Mouse (Mus musculus) MN1 (cell line): Measurements from ENCODE around the gene Pbx4.

ENCODE experiments used
- DNase-seq: peaks from one replicate; pipeline ENCODE4 v3.0.0-alpha.2; 2016; ENCODE audit warnings: low spot score

Gene Pbx4

DNA sequence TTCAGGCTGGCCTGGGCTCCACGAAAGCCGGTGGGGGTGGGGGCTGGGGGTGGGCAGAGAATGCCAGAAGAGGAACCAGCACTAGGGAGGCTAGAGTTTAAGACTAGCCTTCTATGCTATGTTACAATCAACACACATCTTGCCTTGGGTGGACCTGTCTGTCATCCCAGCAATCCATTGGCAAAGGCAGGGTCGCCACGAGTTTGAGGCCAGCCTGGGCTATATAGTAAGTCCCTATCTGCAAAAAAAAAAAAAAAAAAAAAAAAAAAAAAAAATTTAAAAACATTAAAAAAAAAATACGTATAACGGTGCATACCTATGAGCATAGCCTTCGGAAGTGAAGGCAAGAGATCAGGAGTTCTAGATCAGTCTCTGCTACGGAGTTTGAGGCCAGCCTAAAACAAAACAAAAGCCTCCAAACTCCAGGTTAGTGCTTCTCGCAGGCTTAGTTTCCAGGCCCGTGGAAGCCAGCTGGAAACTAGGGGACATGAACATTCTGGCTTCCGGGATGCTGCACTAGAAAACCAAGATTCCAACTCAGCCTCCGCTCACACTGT, 68.7 kb downstream of the Pbx4 start:
- no peak for DNase-seq

DNA sequence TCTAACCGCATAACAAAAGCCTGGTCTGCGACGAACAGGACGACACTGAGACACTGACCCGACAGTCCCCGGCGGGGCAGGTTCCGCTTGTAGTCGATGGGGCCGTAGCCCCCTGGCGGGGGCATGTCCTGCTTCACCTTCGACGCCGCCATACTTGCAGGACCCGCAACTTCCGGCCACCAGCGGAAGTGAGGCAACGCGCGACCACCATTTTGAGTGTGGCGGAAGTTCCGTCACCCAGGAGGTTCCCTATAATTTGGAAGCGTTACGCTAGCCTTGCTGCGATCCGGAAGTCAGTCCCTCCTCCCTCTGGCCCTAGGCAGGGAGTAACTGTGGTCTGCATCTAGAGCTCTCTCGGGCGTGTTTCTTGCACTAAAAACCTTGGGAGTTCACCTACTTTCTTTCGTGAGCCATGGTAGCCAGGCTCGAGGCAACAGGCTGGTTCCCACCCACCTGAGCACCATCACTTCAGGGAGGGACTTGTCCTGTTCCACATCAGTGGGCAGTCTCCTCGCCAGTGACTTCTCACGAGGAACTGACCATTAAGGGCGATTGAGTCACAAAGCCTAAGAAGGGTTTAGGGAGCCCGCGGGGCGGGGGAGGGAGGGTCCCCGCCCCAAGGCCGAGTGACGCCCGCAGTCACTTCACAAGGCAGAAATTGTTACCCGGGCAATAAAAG, 69.3 kb downstream of the Pbx4 start:
- peak; percentile 96 for DNase-seq

DNA sequence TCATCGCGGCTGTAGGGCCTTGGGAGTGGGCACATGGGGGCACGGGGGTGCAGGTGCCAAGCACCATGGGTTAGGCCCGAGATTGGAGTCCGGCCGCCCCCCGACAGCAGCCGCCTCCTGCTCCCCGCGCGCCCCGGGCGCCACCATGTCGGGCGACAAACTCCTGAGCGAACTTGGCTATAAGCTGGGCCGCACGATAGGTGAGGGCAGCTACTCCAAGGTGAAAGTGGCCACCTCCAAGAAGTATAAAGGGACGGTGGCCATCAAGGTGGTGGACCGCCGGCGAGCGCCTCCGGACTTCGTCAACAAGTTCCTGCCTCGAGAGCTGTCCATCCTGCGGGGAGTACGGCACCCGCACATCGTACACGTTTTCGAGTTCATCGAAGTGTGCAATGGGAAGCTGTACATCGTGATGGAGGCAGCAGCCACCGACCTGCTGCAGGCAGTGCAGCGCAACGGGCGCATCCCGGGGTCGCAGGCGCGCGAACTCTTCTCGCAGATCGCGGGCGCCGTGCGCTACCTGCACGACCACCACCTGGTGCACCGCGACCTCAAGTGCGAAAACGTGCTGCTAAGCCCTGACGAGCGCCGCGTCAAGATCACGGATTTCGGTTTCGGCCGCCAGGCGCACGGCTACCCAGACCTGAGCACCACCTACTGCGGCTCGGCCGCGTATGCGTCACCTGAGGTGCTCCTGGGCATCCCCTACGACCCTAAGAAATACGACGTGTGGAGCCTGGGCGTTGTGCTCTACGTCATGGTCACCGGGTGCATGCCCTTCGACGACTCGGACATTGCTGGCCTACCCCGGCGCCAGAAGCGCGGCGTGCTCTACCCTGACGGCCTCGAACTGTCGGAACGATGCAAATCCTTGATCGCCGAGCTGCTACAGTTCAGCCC, 70.1 kb downstream of the Pbx4 start, which contains the start of the genes Tssk6, Ndufa13 and Yjefn3:
TSS of gene Tssk6 (plus strand) at position 22 of the 900 bp plus-strand sequence.
TSS of gene Ndufa13 (minus strand) at position 396 of the 900 bp plus-strand sequence.
TSS of gene Yjefn3 (minus strand) at position 550 of the 900 bp plus-strand sequence.
- no peak for DNase-seq

DNA sequence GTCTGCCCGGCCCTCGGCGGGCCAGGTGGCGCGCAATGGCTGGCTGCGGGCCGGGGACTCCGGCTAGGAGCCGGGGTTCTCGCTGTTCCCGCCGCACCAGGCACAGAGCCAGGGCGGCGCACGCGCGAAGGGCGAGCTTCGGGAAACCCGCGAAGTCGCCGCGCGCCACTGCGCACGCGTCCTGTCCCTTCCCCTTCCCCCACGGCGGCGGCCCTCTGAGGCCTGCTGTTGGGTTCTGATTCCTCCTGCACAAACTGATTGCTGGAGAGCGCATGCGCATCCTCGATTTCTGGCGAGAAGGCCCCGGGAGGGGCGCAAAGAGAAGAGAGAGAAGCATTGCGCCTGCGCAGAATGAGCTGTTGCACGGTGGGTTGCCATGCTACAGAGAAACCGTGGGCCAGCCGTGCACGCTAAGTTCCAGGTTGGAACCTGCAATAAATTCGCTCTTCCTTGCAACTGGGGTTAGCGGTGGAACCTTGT, 70.8 kb downstream of the Pbx4 start:
- DNase-seq = no peak

DNA sequence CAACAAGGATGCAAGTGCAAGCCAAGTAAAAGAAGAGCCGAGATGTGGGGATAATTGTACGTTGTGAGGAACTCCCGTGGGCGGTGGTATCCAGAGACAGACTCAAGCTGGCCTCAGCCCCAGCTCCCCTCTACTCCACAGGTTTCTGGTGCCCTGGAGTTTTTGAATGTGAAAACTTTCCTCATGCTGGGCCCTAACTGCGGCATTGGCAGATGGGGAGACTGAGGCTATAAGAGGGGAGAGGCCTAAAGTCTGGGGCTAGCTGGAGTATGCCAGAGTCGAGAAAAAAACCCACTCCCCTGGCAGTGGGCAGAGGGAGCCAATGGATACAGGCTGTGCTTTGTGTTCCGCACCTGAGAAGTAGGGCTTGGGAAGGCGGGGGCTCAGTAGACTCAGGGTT, 71.8 kb downstream of the Pbx4 start:
- no peak for DNase-seq

DNA sequence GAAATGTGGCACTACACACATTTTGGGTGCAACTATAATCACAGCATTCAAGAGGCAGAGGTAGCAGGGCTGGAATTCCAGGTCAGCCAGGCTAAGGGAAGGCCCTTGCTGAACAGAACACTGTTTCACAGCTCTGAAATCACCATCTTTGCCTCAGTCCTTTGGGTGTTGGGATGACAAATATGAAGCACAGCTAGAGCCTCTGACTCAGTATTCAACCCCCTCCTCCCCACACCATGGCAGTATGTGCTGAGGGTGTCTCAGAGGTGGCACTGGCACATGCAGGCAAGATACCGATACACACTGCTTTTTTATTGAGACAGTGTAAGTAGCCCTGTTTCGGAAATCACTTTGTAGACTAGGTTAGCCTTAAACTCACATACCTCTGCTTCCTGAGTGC, 74.0 kb downstream of the Pbx4 start:
- DNase-seq = no peak

DNA sequence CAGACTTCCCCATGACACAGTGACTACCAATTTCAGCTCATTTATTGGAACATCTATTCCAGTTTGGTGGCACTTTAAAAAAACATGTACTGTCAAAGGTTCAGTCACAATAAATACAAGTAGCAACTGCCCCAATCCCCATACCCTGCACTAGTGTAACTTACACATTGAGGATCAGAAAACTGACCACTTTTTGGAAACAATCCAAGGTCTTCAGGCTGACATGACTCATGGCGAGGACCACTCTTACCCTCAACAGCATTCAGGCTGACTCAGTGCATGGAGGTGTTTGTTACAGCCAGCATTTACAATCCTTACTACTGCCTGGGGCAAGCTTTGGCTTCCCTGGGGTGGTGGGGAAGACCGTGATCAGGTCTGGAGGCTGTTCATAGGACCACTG, 74.8 kb downstream of the Pbx4 start:
- peak; percentile 25 for DNase-seq

DNA sequence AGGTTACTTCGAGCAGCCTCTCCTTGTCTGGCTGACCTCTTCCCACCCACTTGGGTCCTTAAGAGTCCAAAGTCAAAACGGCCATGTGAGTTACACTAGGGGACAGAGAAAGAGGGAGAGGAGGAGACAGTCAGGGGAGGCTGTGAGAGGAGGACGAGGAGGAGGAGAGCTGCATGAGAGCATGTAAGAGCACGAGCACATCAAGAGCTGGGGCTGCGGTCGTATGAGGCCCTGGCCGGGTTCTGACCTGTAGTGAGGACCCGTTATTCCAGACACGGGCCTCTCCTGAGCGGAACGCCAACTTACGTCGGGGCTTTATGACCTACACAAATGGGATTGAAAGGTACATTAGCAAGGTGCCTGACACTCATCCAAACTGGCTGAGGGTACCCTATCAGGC, 79.6 kb downstream of the Pbx4 start:
- DNase-seq = no peak

DNA sequence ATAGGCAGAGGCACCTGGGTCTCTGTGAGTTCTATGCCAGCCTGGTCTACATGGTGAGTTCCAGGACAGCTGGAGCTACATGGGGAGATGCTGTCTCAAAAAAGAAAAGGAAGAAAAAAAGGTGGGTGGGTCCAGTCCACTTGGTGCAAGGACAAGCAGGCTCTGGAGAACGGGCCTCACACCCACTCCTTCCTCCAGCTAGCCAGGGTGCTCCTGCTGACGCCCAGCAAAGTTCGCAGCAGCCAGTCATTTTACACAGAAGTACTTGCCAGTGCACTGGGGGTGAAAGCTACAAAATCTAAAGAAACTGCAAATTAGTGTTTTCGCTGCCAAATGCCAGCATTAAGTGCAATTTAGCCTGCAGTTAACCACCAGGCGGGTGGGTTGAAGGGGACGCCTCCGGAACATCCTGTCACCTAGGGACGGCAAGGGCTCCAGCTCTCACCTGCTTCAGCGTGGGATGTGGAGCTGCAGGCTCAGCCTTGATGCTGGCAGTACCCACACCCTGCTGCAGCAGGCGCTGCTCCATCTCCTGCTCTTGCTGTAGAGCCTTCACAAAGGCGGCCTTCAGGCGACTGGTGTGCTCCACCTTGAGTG, 80.3 kb downstream of the Pbx4 start:
- DNase-seq = no peak

DNA sequence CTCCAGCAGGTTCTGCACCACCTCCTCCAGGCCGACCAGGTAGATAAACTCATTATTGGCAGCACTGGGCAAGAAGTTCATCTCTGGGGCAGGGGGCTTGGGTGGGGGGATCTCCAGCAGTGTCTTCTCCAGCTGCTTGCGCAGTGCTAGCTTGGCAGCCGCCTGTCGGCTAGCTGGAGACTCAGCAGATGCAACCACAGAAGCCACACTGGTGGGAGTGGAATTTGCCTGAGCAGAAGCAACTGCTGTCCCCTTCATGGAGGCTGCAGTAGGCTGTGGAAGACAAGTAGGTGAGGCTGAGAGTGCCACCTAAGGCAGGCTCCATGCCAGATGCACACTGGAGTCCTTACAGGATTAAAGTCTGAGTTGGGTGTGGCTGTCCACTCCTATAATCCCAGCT, 82.2 kb downstream of the Pbx4 start:
- no peak for DNase-seq

DNA sequence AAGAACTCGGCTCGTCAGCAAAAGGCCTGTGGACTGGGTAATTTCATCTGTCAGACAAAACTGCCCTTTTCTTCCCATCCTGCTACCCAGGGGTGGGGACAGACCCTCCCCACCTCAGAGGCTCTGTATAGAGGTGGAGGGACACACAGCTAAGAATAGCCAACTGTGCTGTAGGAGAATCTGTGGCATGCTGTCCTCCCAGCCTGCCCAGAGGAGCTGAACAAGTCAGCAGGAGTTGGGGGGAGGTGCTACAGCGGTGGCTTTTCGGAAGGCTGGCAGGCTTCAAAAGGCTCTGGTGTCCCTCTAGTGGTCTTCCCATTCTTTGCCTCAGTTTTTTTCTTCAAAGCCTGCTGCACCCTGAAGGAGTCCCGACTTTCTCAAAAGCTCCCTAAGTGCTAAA, 83.5 kb downstream of the Pbx4 start:
- DNase-seq = peak; percentile 64

DNA sequence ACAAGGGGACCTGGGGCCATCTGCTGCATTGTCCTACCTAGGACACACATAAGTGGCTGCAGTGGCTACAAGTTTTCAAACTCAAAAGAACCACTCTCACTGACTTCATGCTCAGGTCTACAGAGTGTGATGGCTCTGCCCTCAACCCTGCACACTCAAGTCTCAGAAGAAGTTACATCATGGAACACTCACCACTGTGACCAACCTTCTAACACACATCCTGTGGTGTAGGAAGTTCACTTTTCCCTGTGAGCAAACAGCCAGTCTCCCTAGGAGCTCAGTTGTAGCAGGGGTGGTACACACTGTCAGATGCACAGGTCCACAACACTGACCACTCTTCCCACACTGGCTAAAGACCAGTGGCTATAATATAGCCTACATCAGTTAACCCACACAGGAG, 86.2 kb downstream of the Pbx4 start:
- no peak for DNase-seq

DNA sequence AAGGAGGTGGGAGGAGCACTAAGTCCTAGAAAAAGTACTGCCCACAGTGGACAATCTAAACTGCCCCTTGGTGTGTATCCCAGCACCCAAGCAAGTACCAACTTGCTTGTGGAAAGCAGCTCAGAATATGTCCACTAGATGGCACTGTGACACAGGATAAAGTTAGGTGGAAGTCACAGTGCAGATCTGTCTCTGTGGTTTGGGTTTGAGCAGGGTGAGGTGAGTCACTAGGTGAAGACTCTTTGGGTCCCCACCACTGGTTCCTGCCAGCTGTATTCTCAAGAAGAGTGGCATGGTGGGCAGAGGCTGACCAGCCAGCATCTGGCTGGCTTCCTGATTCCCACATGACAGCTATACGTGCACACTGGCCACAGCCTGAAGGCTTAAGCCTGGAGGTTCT, 86.7 kb downstream of the Pbx4 start:
- peak; percentile 88 for DNase-seq

DNA sequence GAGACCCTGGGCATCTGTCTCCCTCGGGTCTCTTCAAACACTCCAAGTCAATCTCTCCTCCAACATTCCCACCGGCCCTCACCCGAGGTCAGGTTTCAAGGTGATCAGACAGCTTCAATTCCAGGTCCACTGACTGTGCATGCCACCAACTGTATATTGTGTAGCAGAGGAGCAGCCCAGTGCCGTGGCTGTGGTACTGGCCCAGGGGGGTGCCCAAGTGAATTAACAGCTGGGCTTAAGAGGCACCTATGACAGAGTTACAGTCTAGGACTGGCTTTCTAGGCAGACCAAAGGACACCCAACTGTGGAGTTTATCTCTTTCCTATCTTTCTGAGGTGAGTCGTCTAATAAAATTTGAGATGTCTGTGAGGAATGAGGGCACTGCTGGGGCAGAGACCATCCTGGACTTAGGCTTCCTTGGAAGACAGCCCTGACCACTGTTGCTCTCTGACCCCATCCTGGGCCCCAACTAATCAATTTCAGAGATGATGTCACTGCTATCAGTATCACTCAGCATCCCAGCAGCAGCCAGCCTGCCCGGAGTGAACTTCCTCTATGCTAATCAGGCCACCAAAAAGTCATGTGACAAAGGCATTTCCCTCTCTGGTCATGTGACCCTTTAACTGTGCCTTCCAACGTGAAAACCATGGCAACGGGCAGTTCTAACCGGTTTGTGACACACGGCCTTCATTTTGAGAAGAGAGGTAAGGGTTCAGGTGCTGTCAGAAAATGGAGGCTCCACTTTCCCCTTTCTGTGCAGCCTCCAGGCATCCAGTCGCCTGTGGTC, 87.8 kb downstream of the Pbx4 start:
- peak; percentile 62 for DNase-seq

DNA sequence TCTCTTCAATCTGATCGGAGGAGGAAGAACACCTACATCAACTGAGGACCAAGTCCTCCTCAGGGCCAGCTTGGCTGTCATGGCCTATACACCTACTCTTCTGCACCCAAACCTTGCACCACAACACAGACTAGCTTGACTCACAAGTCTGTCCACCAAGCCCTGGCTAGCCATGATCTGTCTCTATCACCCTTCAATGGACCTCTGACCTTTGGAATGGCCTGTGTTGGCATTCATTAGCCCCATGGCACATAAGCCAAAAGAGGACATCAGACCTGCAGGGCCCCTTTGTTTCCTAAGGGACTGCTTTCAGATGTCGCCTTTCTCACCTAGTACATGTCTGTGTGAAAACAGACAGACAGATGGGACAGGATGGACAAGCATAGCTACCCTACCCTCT, 88.8 kb downstream of the Pbx4 start:
- no peak for DNase-seq
